Mouse (Mus musculus) ES-Bruce4 (cell line): ENCODE measurements around the gene Cracr2b.

Source experiments
- CTCF ChIP-seq: IDR thresholded peaks from one replicate; pipeline ENCODE4 v1.8.1; 2011; ENCODE audit warnings: low read depth, low read length
- POLR2A ChIP-seq: IDR thresholded peaks from one replicate; pipeline ENCODE4 v1.8.1; 2011; ENCODE audit warnings: low read length; ENCODE audit not compliant: insufficient read depth

- TF ChIP-seq CTCF (no peak), POLR2A (peak; percentile 73)
Measured at GRCm38 (mm10) chr7:141447110-141447991, 13.5 kb upstream of the Cracr2b start, which contains the start of gene Rplp2.
